Mouse (Mus musculus) megakaryocyte, embryonic 14.5 days (primary cell): ENCODE data around the gene Klc4. TPM values are rescaled to one million over a fixed set of nuclear protein-coding genes. Genes with fewer than 3 reads are reported as not detected.

Experiments used
- H3K27me3 ChIP-seq: replicated peaks from 2 replicates; pipeline ENCODE3; 2012; ENCODE audit warnings: inconsistent platforms
- H3K36me3 ChIP-seq: replicated peaks from 2 replicates; pipeline ENCODE3; 2012; ENCODE audit warnings: low read length, inconsistent platforms, mixed read lengths
- H3K4me1 ChIP-seq: 2 replicates; pipeline ENCODE4 v1.6.1; 2012; ENCODE audit warnings: inconsistent platforms
- H3K4me3 ChIP-seq: replicated peaks from 2 replicates; pipeline ENCODE3; 2012; ENCODE audit warnings: moderate library complexity, mild to moderate bottlenecking, inconsistent platforms
- H3K9me3 ChIP-seq: 2 replicates; pipeline ENCODE4 v1.6.1; 2012; ENCODE audit warnings: inconsistent platforms
- FLI1 ChIP-seq: IDR thresholded peaks from 2 replicates; pipeline ENCODE4 v1.6.1; 2012; ENCODE audit warnings: low read length, inconsistent platforms, mixed read lengths
- GATA1 ChIP-seq: IDR thresholded peaks from 3 replicates; pipeline ENCODE4 v1.6.1; 2012; ENCODE audit warnings: mixed read lengths, low read length, inconsistent platforms, borderline replicate concordance
- polyA plus RNA-seq: library from polyadenylated mRNA; stranded (reverse); fragments of >175 nt; gene quantifications from 2 replicates; pipeline ENCODE4 v1.2.3, GENCODE M21; 2012; ENCODE audit warnings: low replicate concordance; ENCODE audit not compliant: insufficient read depth

The Klc4 gene
- polyA plus RNA-seq, result 33.6 and 42.0 TPM in 2 replicates

- peaks cover 70% of the 10 kb centered on the region for H3K4me1 ChIP-seq
- H3K9me3 ChIP-seq, result no peaks in the 10 kb centered on the region
- peak within 1 kb of the TSS; percentile 98 for H3K4me3 ChIP-seq
- TF ChIP-seq GATA1 (no peak), FLI1 (no peak)
- peaks cover 58% of the 10 kb centered on the region for H3K36me3 ChIP-seq
- H3K27me3 ChIP-seq, result no peaks in the 10 kb centered on the region
Observed at GRCm38 (mm10) chr17:46645561-46646321, at the start of gene Klc4, which contains the start of gene Mrpl2. Gene Klc4 (minus strand): TSS chr17:46646022. Gene Mrpl2 (plus strand): TSS chr17:46646229.

GRCm38 (mm10) chr17:46694517-46695063 is 48.8 kb upstream of the Klc4 start:
- Histone ChIP-seq H3K4me3 (no peak overlapping the region), H3K36me3 (peaks cover 47% of the 10 kb centered on the region)
- TF ChIP-seq FLI1, result no peak
- TF ChIP-seq GATA1, result no peak

GRCm38 (mm10) chr17:46691390-46691789 is 45.6 kb upstream of the Klc4 start:
- Histone ChIP-seq H3K36me3 (peaks cover 51% of the 10 kb centered on the region), H3K4me1 (peaks cover 13% of the 10 kb centered on the region), H3K9me3 (no peaks in the 10 kb centered on the region), H3K4me3 (no peak overlapping the region), H3K27me3 (no peaks in the 10 kb centered on the region)
- TF ChIP-seq GATA1, result no peak
- TF ChIP-seq FLI1, result no peak

More at GRCm38 (mm10) chr17:46694517-46695063, 48.8 kb upstream of the Klc4 start:
- H3K27me3 ChIP-seq, result no peaks in the 10 kb centered on the region
- no peaks in the 10 kb centered on the region for H3K9me3 ChIP-seq
- peaks cover 17% of the 10 kb centered on the region for H3K4me1 ChIP-seq

- H3K4me1 ChIP-seq, result 0 out of 2 replicates have a peak, but pooled peaks cover 7% of the 10 kb centered on the region
- TF ChIP-seq FLI1 (no peak), GATA1 (no peak)
- peaks cover 52% of the 10 kb centered on the region for H3K36me3 ChIP-seq
- no peak overlapping the region for H3K4me3 ChIP-seq
- H3K27me3 ChIP-seq, result no peaks in the 10 kb centered on the region
- no peaks in the 10 kb centered on the region for H3K9me3 ChIP-seq
Observed at GRCm38 (mm10) chr17:46690665-46691064, 44.8 kb upstream of the Klc4 start.

- Histone ChIP-seq H3K36me3 (peaks cover 73% of the 10 kb centered on the region), H3K9me3 (no peaks in the 10 kb centered on the region), H3K27me3 (no peaks in the 10 kb centered on the region), H3K4me3 (no peak overlapping the region), H3K4me1 (peaks cover 17% of the 10 kb centered on the region)
- no peak for TF ChIP-seq GATA1
- no peak for TF ChIP-seq FLI1
Observed at GRCm38 (mm10) chr17:46685913-46686312, 40.1 kb upstream of the Klc4 start.

GRCm38 (mm10) chr17:46682654-46683389 is 37.0 kb upstream of the Klc4 start:
- no peaks in the 10 kb centered on the region for H3K27me3 ChIP-seq
- no peaks in the 10 kb centered on the region for H3K9me3 ChIP-seq
- peaks cover 38% of the 10 kb centered on the region for H3K4me1 ChIP-seq
- no peak for TF ChIP-seq FLI1
- TF ChIP-seq GATA1, result no peak
- peaks cover 76% of the 10 kb centered on the region for H3K36me3 ChIP-seq
- H3K4me3 ChIP-seq, result no peak overlapping the region

GRCm38 (mm10) chr17:46681466-46682118 is 35.8 kb upstream of the Klc4 start:
- TF ChIP-seq GATA1 (no peak), FLI1 (no peak)
- H3K27me3 ChIP-seq, result no peaks in the 10 kb centered on the region
- peak overlapping the region; percentile 95 for H3K4me3 ChIP-seq
- H3K9me3 ChIP-seq, result no peaks in the 10 kb centered on the region
- peaks cover 49% of the 10 kb centered on the region for H3K4me1 ChIP-seq
- peaks cover 76% of the 10 kb centered on the region for H3K36me3 ChIP-seq

- no peaks in the 10 kb centered on the region for H3K27me3 ChIP-seq
- H3K4me1 ChIP-seq, result peaks cover 57% of the 10 kb centered on the region
- no peaks in the 10 kb centered on the region for H3K9me3 ChIP-seq
- peaks cover 76% of the 10 kb centered on the region for H3K36me3 ChIP-seq
- TF ChIP-seq FLI1, result no peak
- no peak for TF ChIP-seq GATA1
- H3K4me3 ChIP-seq, result peak within 1 kb of the TSS; percentile 95
Observed at GRCm38 (mm10) chr17:46680760-46681373, 35.0 kb upstream of the Klc4 start, which contains the start of gene Klhdc3. Gene Klhdc3 (minus strand): TSS chr17:46680914.
